Mouse (Mus musculus): Measurements from ENCODE around the gene Reg1. TPM values are rescaled to one million over a fixed set of nuclear protein-coding genes. Genes with fewer than 3 reads are reported as not detected.
"Not testable (repeated sequence)": the region's sequence is repeated elsewhere in the genome, so short reads cannot be mapped to it uniquely, and the experiment has no call there.

Reg1 gene
- not detected in 2 replicates for polyA plus RNA-seq (2015; fragmentation: Nextera tagmentation; extraction: Ambion mirVana)

DNA sequence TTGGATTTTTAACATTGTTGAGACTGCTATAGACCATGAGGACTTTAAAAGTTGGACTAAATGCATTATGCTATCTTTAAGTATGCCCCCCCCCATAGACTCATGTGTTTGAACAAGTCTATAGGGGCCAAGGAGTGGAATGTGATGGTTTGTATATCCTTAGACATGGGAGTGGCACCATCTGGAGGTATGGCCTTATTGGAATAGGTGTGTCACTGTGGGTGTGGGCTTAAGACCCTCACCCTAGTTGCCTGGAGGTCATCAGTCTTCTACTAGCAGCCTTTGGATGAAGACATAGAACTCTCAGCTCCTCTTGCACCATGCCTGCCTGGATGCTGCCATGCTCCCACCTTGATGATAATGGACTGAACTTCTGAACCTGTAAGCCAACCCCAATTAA lies at the start of gene Reg1:
Gene Reg1 (plus strand): TSS at position 301 of the 400 bp plus-strand sequence.
- H3K27me3 ChIP-seq; H3K4me1 ChIP-seq; H3K9ac ChIP-seq; H3K9me3 ChIP-seq (replicated peaks); H3K4me3 ChIP-seq; ATAC-seq; H3K36me3 ChIP-seq (ENCODE audit: poor library complexity, severe bottlenecking); H3K4me2 ChIP-seq; H3K27ac ChIP-seq: not testable (repeated sequence)

- Histone ChIP-seq H3K27ac (no peak within 1 kb of the TSS), H3K36me3 (ENCODE audit: poor library complexity, severe bottlenecking) (no peaks in the 10 kb centered on the region), H3K9ac (no peak within 1 kb of the TSS), H3K27me3 (no peaks in the 10 kb centered on the region), H3K4me1 (no peaks in the 10 kb centered on the region), H3K4me2 (no peak within 1 kb of the TSS), H3K4me3 (no peak within 1 kb of the TSS), H3K9me3 (replicated peaks) (no peaks in the 10 kb centered on the region)
- ATAC-seq: no peak
- 87% methylated on average over 2 of the region's 2 CpGs for WGBS
Observed at GRCm38 (mm10) chr6:78378765-78379164, 43.7 kb upstream of the Reg1 start, which contains the start of gene Reg3d. Gene Reg3d, minus strand, starts transcription at chr6:78378865.

- Histone ChIP-seq H3K4me1 (no peaks in the 10 kb centered on the region), H3K4me2 (no peak within 1 kb of the TSS), H3K4me3 (no peak within 1 kb of the TSS), H3K9me3 (replicated peaks) (no peaks in the 10 kb centered on the region), H3K36me3 (ENCODE audit: poor library complexity, severe bottlenecking) (no peaks in the 10 kb centered on the region), H3K27me3 (no peaks in the 10 kb centered on the region), H3K9ac (no peak within 1 kb of the TSS), H3K27ac (no peak within 1 kb of the TSS)
- no peak for ATAC-seq
Observed at GRCm38 (mm10) chr6:78380409-78380808, 42.1 kb upstream of the Reg1 start, which contains the start of gene Reg3a. Gene Reg3a, plus strand, starts transcription at chr6:78380709.

- Histone ChIP-seq H3K9ac (no peak overlapping the region), H3K9me3 (replicated peaks) (no peaks in the 10 kb centered on the region), H3K36me3 (ENCODE audit: poor library complexity, severe bottlenecking) (no peaks in the 10 kb centered on the region), H3K4me2 (no peak overlapping the region), H3K27me3 (no peaks in the 10 kb centered on the region), H3K27ac (no peak overlapping the region), H3K4me1 (no peaks in the 10 kb centered on the region), H3K4me3 (no peak overlapping the region)
- peak; percentile 61 for ATAC-seq
- 67% methylated on average over 3 of the region's 3 CpGs for WGBS
Observed at GRCm38 (mm10) chr6:78385609-78386008, 36.9 kb upstream of the Reg1 start.

- H3K9me3 ChIP-seq (replicated peaks); H3K4me2 ChIP-seq; H3K4me3 ChIP-seq; H3K4me1 ChIP-seq; ATAC-seq; H3K36me3 ChIP-seq (ENCODE audit: poor library complexity, severe bottlenecking); H3K27me3 ChIP-seq; H3K27ac ChIP-seq; H3K9ac ChIP-seq: not testable (repeated sequence)
- WGBS: 98% methylated on average over 4 of the region's 17 CpGs
Observed at GRCm38 (mm10) chr6:78395323-78395722, 27.2 kb upstream of the Reg1 start, which contains the start of gene Reg2. Gene Reg2, plus strand, starts transcription at chr6:78395623.

GRCm38 (mm10) chr6:78425497-78425896 lies 3.0 kb downstream of the Reg1 start:
- Histone ChIP-seq H3K36me3 (ENCODE audit: poor library complexity, severe bottlenecking) (no peaks in the 10 kb centered on the region), H3K9ac (no peak overlapping the region), H3K27ac (no peak overlapping the region), H3K4me2 (no peak overlapping the region), H3K9me3 (replicated peaks) (no peaks in the 10 kb centered on the region), H3K27me3 (no peaks in the 10 kb centered on the region), H3K4me1 (no peaks in the 10 kb centered on the region), H3K4me3 (no peak overlapping the region)
- no peak for ATAC-seq
- WGBS: 87% methylated on average over 3 of the region's 3 CpGs

- H3K9ac ChIP-seq: no peak overlapping the region
- no peaks in the 10 kb centered on the region for H3K27me3 ChIP-seq
- 76% methylated on average over 1 of the region's 1 CpGs for WGBS
- no peak for ATAC-seq
- H3K4me2 ChIP-seq: no peak overlapping the region
- no peaks in the 10 kb centered on the region for H3K4me1 ChIP-seq
- no peaks in the 10 kb centered on the region for H3K9me3 ChIP-seq (replicated peaks)
- no peak overlapping the region for H3K27ac ChIP-seq
- no peaks in the 10 kb centered on the region for H3K36me3 ChIP-seq (ENCODE audit: poor library complexity, severe bottlenecking)
- no peak overlapping the region for H3K4me3 ChIP-seq
Observed at GRCm38 (mm10) chr6:78447202-78447601, 24.7 kb downstream of the Reg1 start.

GRCm38 (mm10) chr6:78448409-78448808 lies 25.9 kb downstream of the Reg1 start:
- H3K4me2 ChIP-seq: no peak overlapping the region
- no peaks in the 10 kb centered on the region for H3K27me3 ChIP-seq
- H3K36me3 ChIP-seq (ENCODE audit: poor library complexity, severe bottlenecking): no peaks in the 10 kb centered on the region
- no peak overlapping the region for H3K27ac ChIP-seq
- no peak overlapping the region for H3K9ac ChIP-seq
- H3K4me1 ChIP-seq: no peaks in the 10 kb centered on the region
- H3K9me3 ChIP-seq (replicated peaks): no peaks in the 10 kb centered on the region
- H3K4me3 ChIP-seq: no peak overlapping the region
- ATAC-seq: no peak

DNA sequence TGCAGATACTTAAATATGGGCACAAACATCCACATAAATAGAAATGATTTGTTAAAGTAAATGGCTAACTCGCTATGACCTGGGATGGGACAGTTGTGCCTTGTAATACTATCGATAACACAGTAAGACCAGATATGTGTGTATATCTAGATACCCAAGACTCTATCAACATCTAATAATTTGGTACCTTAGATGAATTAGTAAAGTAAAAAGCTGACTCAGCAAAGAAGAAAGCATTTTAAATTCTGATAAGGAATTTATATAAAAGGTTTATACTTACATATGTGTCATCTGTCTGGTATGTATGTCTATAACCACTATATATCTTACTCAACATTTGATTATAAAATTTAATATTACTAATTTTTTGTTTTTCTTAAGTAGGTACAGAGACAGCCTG lies 30.3 kb downstream of the Reg1 start:
- ATAC-seq: no peak

DNA sequence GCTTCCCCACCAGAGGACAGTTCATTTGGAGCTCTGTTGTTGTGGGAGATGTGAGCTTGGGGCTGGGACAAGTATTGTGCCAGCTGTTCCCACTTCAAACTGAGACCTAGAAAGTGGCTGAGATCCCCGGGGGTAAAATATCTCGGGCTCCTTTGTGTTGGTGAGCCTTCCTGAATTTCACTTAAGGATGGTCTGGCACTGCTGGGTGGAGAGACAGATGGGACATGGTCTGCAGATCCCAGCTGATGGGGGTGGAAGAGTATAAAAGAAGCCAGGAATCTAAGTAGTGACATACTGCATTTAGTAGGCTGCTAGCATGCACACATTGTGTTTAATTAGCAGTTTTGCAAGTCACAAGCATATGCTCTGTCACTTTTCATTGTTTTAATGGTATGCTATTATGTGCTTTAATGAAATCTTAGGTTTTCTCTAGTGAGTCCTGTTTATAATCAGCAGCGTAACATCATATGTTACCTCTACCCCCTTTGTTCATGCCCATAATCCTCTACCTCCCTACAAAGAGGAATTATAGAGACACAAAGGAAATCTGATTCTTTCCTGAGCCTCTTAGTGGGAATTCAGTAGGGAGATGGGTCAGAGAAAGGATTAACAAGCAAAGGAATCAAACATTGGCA lies 37.8 kb downstream of the Reg1 start:
- Histone ChIP-seq H3K36me3 (ENCODE audit: poor library complexity, severe bottlenecking) (no peaks in the 10 kb centered on the region), H3K9ac (no peak overlapping the region), H3K9me3 (replicated peaks) (no peaks in the 10 kb centered on the region), H3K27ac (peak overlapping the region; percentile 44), H3K4me1 (0 out of 2 replicates have a peak, but pooled peaks cover 8% of the 10 kb centered on the region), H3K4me2 (no peak overlapping the region), H3K4me3 (no peak overlapping the region), H3K27me3 (no peaks in the 10 kb centered on the region)
- peak; percentile 98 for ATAC-seq
- WGBS: 29% methylated on average over 3 of the region's 3 CpGs

More for the DNA sequence above, 30.3 kb downstream of the Reg1 start:
- 95% methylated on average over 2 of the region's 2 CpGs for WGBS
- H3K27me3 ChIP-seq: no peaks in the 10 kb centered on the region
- no peaks in the 10 kb centered on the region for H3K9me3 ChIP-seq (replicated peaks)
- H3K27ac ChIP-seq: no peak overlapping the region
- no peaks in the 10 kb centered on the region for H3K4me1 ChIP-seq
- no peak overlapping the region for H3K4me2 ChIP-seq
- no peak overlapping the region for H3K4me3 ChIP-seq
- no peak overlapping the region for H3K9ac ChIP-seq
- no peaks in the 10 kb centered on the region for H3K36me3 ChIP-seq (ENCODE audit: poor library complexity, severe bottlenecking)

DNA sequence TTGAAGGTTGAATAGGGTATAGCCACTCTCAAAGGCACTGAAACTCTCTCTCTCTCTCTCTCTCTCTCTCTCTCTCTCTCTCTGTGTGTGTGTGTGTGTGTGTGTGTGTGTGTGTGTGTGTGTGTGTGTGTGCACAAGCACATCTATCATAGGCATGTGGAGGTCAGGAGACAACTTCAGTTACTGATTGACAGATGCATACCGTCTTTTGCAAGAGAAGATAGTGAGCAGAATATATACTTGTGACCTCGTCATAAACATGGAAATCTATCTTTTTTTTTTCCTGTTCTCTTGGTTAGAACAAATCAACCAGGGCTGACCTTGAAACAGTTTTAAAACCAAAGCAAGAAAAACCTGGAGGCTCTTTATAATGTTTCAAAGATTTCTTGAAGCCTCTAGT lies 39.8 kb downstream of the Reg1 start:
- H3K9ac ChIP-seq: no peak overlapping the region
- 0 out of 2 replicates have a peak, but pooled peaks cover 8% of the 10 kb centered on the region for H3K4me1 ChIP-seq
- no peaks in the 10 kb centered on the region for H3K36me3 ChIP-seq (ENCODE audit: poor library complexity, severe bottlenecking)
- no peaks in the 10 kb centered on the region for H3K27me3 ChIP-seq
- no peak overlapping the region for H3K4me3 ChIP-seq
- no peak overlapping the region for H3K4me2 ChIP-seq
- ATAC-seq: no peak
- no peaks in the 10 kb centered on the region for H3K9me3 ChIP-seq (replicated peaks)
- WGBS: 91% methylated on average over 2 of the region's 2 CpGs
- H3K27ac ChIP-seq: no peak overlapping the region

DNA sequence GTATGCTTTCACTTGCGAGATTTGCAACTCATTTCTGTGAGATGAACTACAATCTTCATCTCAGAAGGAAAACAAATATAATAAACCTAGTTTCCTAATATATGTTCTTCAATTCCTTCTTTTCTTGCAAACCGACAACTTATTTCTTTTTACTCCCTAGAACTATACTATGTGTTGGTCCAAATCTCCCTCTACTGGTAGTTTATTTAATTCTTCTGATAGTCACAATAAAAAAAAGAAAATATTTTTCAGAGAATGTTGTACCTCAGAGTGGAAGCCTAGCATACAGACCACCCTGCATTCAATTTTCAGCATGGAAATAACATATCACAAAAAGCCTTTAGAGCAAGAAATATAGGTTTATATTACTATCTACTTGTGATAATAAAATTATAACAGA lies 40.8 kb downstream of the Reg1 start:
- H3K4me3 ChIP-seq: no peak overlapping the region
- H3K4me2 ChIP-seq: no peak overlapping the region
- ATAC-seq: no peak
- no peak overlapping the region for H3K9ac ChIP-seq
- no peaks in the 10 kb centered on the region for H3K27me3 ChIP-seq
- WGBS: 90% methylated on average over 2 of the region's 2 CpGs
- no peaks in the 10 kb centered on the region for H3K9me3 ChIP-seq (replicated peaks)
- no peak overlapping the region for H3K27ac ChIP-seq
- H3K36me3 ChIP-seq (ENCODE audit: poor library complexity, severe bottlenecking): no peaks in the 10 kb centered on the region
- 0 out of 2 replicates have a peak, but pooled peaks cover 8% of the 10 kb centered on the region for H3K4me1 ChIP-seq

DNA sequence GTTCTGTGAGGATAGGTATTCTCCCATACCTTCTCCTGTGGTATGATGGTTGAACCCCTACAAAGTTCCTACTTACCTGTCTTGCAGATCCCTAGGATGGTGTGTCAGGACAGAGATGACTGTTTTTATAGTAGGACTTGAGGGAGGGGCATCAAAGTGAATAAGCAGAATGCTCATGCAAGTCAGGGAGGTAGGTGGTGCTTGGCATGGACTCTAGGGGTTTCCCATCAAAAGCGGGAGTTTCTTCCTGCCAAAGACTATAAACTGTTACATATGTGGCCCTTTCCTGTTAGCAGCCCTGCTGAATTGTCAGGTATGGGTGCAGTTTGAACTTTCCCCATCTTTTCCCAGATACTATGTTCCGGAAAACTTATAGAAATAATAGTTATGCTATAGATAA lies 46.3 kb downstream of the Reg1 start, which contains the start of gene Reg3g:
Gene Reg3g (minus strand): TSS at position 101 of the 400 bp plus-strand sequence.
- no peak for ATAC-seq
- H3K27ac ChIP-seq: no peak within 1 kb of the TSS
- H3K4me1 ChIP-seq: no peaks in the 10 kb centered on the region
- H3K4me3 ChIP-seq: no peak within 1 kb of the TSS
- no peak within 1 kb of the TSS for H3K9ac ChIP-seq
- WGBS: 93% methylated on average over 2 of the region's 2 CpGs
- H3K36me3 ChIP-seq (ENCODE audit: poor library complexity, severe bottlenecking): no peaks in the 10 kb centered on the region
- no peak within 1 kb of the TSS for H3K4me2 ChIP-seq
- no peaks in the 10 kb centered on the region for H3K27me3 ChIP-seq
- H3K9me3 ChIP-seq (replicated peaks): no peaks in the 10 kb centered on the region

All from forebrain, embryonic 13.5 days (tissue).